Mouse (Mus musculus): ENCODE measurements around the gene Olfr1057. TPM values are rescaled to one million over a fixed set of nuclear protein-coding genes. Genes with fewer than 3 reads are reported as not detected.

Gene Olfr1057
- polyA plus RNA-seq, 1 experiment from 2014 or later: not detected

Other genes starting within 250 kb of the Olfr1057 start
- gene Olfr1039, start 242.5 kb downstream of the Olfr1057 start, polyA plus RNA-seq (2016; fragmentation: Nextera tagmentation; extraction: Ambion mirVana): not detected in 2 replicates
- not detected in 2 replicates for gene Olfr1040, start 231.7 kb downstream of the Olfr1057 start, polyA plus RNA-seq (2016; fragmentation: Nextera tagmentation; extraction: Ambion mirVana)
- gene Olfr1042, start 216.6 kb downstream of the Olfr1057 start, polyA plus RNA-seq (2016; fragmentation: Nextera tagmentation; extraction: Ambion mirVana): not detected in 2 replicates
- gene Olfr1043, start 210.9 kb downstream of the Olfr1057 start, polyA plus RNA-seq (2016; fragmentation: Nextera tagmentation; extraction: Ambion mirVana): not detected in 2 replicates
- not detected in 2 replicates for gene Olfr1044, start 200.6 kb downstream of the Olfr1057 start, polyA plus RNA-seq (2016; fragmentation: Nextera tagmentation; extraction: Ambion mirVana)
- gene Olfr52, start 192.7 kb downstream of the Olfr1057 start, polyA plus RNA-seq (2016; fragmentation: Nextera tagmentation; extraction: Ambion mirVana): not detected in 2 replicates
- gene Olfr1045, start 175.4 kb downstream of the Olfr1057 start, polyA plus RNA-seq (2016; fragmentation: Nextera tagmentation; extraction: Ambion mirVana): not detected in 2 replicates
- not detected in 2 replicates for gene Olfr1046, start 159.1 kb downstream of the Olfr1057 start, polyA plus RNA-seq (2016; fragmentation: Nextera tagmentation; extraction: Ambion mirVana)
- gene Olfr1047, start 147.0 kb downstream of the Olfr1057 start, polyA plus RNA-seq (2016; fragmentation: Nextera tagmentation; extraction: Ambion mirVana): not detected in 2 replicates
- gene Olfr1048, start 138.1 kb downstream of the Olfr1057 start, polyA plus RNA-seq (2016; fragmentation: Nextera tagmentation; extraction: Ambion mirVana): not detected in 2 replicates
- not detected in 2 replicates for gene Olfr1049, start 120.1 kb downstream of the Olfr1057 start, polyA plus RNA-seq (2016; fragmentation: Nextera tagmentation; extraction: Ambion mirVana)
- gene Olfr1051, start 99.3 kb downstream of the Olfr1057 start, polyA plus RNA-seq (2016; fragmentation: Nextera tagmentation; extraction: Ambion mirVana): not detected in 2 replicates
- gene Olfr1052, start 85.9 kb downstream of the Olfr1057 start, polyA plus RNA-seq (2016; fragmentation: Nextera tagmentation; extraction: Ambion mirVana): not detected in 2 replicates
- not detected in 2 replicates for gene Olfr1053, start 63.1 kb downstream of the Olfr1057 start, polyA plus RNA-seq (2016; fragmentation: Nextera tagmentation; extraction: Ambion mirVana)
- gene Olfr1054, start 43.0 kb downstream of the Olfr1057 start, polyA plus RNA-seq (2016; fragmentation: Nextera tagmentation; extraction: Ambion mirVana): not detected in 2 replicates
- gene Olfr1055, start 28.1 kb downstream of the Olfr1057 start, polyA plus RNA-seq (2016; fragmentation: Nextera tagmentation; extraction: Ambion mirVana): not detected in 2 replicates
- gene Olfr1056, start 15.9 kb downstream of the Olfr1057 start, polyA plus RNA-seq (2016; fragmentation: Nextera tagmentation; extraction: Ambion mirVana): not detected in 2 replicates
- not detected in 2 replicates for gene Olfr1058, start 10.2 kb upstream of the Olfr1057 start, polyA plus RNA-seq (2016; fragmentation: Nextera tagmentation; extraction: Ambion mirVana)
- gene Olfr1061, start 35.7 kb upstream of the Olfr1057 start, polyA plus RNA-seq (2016; fragmentation: Nextera tagmentation; extraction: Ambion mirVana): not detected in 2 replicates
- gene Olfr1062, start 48.4 kb upstream of the Olfr1057 start, polyA plus RNA-seq (2016; fragmentation: Nextera tagmentation; extraction: Ambion mirVana): not detected in 2 replicates
- not detected in 2 replicates for gene Olfr1065, start 72.2 kb upstream of the Olfr1057 start, polyA plus RNA-seq (2016; fragmentation: Nextera tagmentation; extraction: Ambion mirVana)
- gene Olfr1066, start 77.9 kb upstream of the Olfr1057 start, polyA plus RNA-seq (2016; fragmentation: Nextera tagmentation; extraction: Ambion mirVana): not detected in 2 replicates
- not detected in 2 replicates for gene Olfr228, start 109.0 kb upstream of the Olfr1057 start, polyA plus RNA-seq (2016; fragmentation: Nextera tagmentation; extraction: Ambion mirVana)
- not detected in 2 replicates for gene Olfr1076, start 130.1 kb upstream of the Olfr1057 start, polyA plus RNA-seq (2016; fragmentation: Nextera tagmentation; extraction: Ambion mirVana)
- gene Olfr1079, start 164.1 kb upstream of the Olfr1057 start, polyA plus RNA-seq (2016; fragmentation: Nextera tagmentation; extraction: Ambion mirVana): not detected in 2 replicates
- gene Olfr1080, start 179.8 kb upstream of the Olfr1057 start, polyA plus RNA-seq (2016; fragmentation: Nextera tagmentation; extraction: Ambion mirVana): not detected in 2 replicates
- not detected in 2 replicates for gene Olfr1082, start 220.6 kb upstream of the Olfr1057 start, polyA plus RNA-seq (2016; fragmentation: Nextera tagmentation; extraction: Ambion mirVana)

Measured in limb, embryonic 12.5 days (tissue).